Mouse (Mus musculus): Measurements from ENCODE around the gene Adam1a. TPM values are rescaled to one million over a fixed set of nuclear protein-coding genes. Genes with fewer than 3 reads are reported as not detected.

The Adam1a gene
- polyA plus RNA-seq, 1 experiment from 2014 or later, result 3.7 TPM

DNA sequence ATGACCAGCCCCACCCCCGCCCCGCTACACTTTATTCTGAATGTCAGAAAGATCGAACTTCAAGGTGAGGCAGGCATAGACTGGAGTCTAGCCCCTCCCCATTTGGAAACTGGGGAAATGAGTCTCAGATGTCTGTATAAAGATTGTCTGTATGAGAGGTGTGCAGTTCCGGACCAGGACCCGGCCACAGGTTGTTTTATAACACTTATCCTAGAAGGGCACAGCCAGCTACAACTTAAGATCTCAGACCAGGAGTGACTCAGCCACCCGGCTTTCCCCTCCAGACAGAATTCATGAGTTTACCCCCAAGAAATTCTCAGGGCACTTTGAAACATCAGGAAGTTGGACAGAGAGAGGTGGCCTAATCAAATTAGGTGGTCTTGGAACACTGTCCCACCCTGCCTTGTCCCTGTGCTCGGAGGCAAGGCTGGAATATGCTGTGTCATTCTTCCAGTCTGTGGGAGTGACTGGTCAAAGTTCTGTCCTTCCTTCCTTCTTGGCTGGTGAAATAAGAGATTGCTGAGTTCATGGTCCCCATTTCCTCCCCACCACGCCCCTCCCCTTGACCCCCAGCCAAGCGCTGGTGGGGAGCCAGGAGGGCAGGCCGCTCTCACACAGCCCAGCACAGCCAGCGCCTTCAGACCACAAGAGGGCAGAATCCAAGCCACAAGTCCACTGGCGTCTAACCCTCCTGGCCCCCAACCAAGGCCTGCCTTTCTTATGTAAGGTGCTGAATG lies 38.7 kb upstream of the Adam1a start:
- ATAC-seq (replicated peaks), result no peak
- peaks cover 6% of the 10 kb centered on the region; the same call in 1 of the 2 replicates for H3K36me3 ChIP-seq
- no peaks in the 10 kb centered on the region for H3K4me1 ChIP-seq
- no peaks in the 10 kb centered on the region for H3K9me3 ChIP-seq
- no peak overlapping the region for H3K27ac ChIP-seq (replicated peaks)
- H3K9ac ChIP-seq (replicated peaks), result no peak overlapping the region
- no peak overlapping the region for H3K4me3 ChIP-seq
- H3K27me3 ChIP-seq, result no peaks in the 10 kb centered on the region
- no peak overlapping the region for H3K4me2 ChIP-seq (replicated peaks)
- WGBS, result 58% methylated on average over 12 of the region's 12 CpGs

DNA sequence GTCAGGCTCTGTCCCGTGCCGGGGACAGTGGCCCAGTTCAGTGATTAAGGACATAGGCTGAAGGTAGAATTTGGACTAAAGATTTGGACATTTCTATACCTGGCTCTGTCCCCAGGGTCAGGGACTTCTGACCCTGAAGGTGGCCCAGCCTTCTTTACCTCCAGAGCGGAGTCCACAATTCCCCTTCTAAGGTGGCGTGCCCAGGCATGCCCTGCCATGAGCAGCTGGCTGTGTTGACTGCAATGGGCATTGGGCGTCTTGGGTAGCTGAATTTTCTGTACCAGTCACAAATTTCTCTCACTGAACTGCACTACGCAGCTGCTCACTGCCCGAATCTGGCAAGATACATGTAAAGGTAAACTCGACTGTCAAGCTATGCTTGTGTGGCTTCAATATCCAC lies 36.7 kb upstream of the Adam1a start:
- H3K27ac ChIP-seq (replicated peaks), result no peak overlapping the region
- 94% methylated on average over 8 of the region's 8 CpGs for WGBS
- H3K4me2 ChIP-seq (replicated peaks), result no peak overlapping the region
- H3K4me3 ChIP-seq, result no peak overlapping the region
- H3K4me1 ChIP-seq, result no peaks in the 10 kb centered on the region
- no peaks in the 10 kb centered on the region for H3K27me3 ChIP-seq
- H3K36me3 ChIP-seq, result peaks cover 6% of the 10 kb centered on the region; the same call in 1 of the 2 replicates
- ATAC-seq (replicated peaks), result no peak
- no peak overlapping the region for H3K9ac ChIP-seq (replicated peaks)
- H3K9me3 ChIP-seq, result no peaks in the 10 kb centered on the region

DNA sequence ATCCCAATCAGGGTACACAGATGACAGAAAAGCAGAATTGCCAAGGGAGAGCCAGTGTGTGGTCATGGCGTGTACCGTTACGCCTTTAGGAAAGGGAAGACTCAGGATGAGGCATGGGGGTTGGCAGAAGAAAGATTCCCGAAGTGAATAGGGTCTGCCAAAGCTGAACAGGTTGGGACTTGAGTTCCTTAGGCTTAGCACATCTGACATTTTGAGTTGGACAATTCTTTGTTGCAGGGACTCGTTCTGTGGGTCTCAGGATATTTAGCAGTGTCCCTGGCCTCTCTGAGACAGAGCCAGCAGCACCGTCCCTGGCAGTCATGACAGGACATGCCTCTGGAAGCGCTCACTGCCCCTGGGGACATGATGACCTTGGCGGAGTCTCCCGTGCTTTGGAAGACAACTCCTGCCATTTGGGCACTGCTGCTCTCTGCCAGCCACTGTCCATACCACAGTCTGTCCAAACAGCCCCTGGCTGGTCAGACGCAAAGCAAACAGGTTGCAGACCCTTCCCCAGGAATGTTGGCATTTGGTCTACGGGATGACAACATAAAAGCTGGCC lies 31.7 kb upstream of the Adam1a start:
- H3K27me3 ChIP-seq, result no peaks in the 10 kb centered on the region
- H3K4me2 ChIP-seq (replicated peaks), result no peak overlapping the region
- H3K4me3 ChIP-seq, result no peak overlapping the region
- H3K9me3 ChIP-seq, result no peaks in the 10 kb centered on the region
- ATAC-seq (replicated peaks), result no peak
- no peak overlapping the region for H3K9ac ChIP-seq (replicated peaks)
- H3K27ac ChIP-seq (replicated peaks), result no peak overlapping the region
- peaks cover 6% of the 10 kb centered on the region; the same call in 1 of the 2 replicates for H3K36me3 ChIP-seq
- 92% methylated on average over 11 of the region's 11 CpGs for WGBS
- H3K4me1 ChIP-seq, result no peaks in the 10 kb centered on the region

DNA sequence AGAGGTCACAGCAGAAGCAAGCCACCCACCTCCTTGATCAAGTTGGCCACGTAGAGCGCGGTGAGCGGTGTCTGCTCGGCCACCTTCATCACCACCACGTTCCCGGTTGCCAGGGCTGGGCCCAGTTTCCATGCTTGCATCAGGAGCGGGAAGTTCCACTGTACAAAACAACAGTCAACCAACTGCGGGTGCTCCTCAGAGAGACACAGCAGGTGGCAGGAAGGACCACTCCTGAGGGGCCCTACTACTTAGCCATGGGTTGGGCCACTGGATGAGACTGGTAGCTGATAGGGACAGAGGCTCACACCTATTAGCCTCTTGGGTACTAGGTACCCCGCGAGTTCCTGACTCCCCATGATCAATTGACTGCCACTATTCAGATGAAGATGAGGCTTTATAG lies 30.6 kb upstream of the Adam1a start:
- H3K9ac ChIP-seq (replicated peaks), result no peak overlapping the region
- peaks cover 8% of the 10 kb centered on the region; the same call in 1 of the 2 replicates for H3K36me3 ChIP-seq
- WGBS, result 94% methylated on average over 11 of the region's 11 CpGs
- H3K27ac ChIP-seq (replicated peaks), result no peak overlapping the region
- H3K9me3 ChIP-seq, result no peaks in the 10 kb centered on the region
- H3K4me3 ChIP-seq, result no peak overlapping the region
- no peak overlapping the region for H3K4me2 ChIP-seq (replicated peaks)
- no peaks in the 10 kb centered on the region for H3K4me1 ChIP-seq
- ATAC-seq (replicated peaks), result no peak
- H3K27me3 ChIP-seq, result no peaks in the 10 kb centered on the region

DNA sequence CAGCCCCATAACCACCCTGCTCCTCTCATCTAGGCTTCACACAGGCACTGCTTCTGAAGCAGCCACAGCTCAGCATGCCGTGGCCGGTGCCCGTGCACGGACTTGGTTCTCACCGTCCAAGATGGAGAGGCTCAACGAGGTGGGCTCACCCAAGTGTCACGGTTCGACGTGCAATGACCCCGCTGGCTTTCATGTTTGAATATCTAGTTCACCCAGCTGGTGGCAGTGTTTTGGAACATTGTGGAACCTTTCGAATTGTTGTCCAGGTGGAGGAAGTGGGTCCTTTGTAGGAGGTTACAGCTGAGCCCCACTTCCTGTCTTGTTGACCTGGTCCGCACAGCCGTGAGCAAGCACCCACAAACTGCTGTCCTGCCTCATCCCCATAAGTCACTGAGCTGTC lies 28.9 kb upstream of the Adam1a start:
- WGBS, result 95% methylated on average over 13 of the region's 13 CpGs
- Histone ChIP-seq H3K4me3 (no peak overlapping the region), H3K27ac (replicated peaks) (no peak overlapping the region), H3K36me3 (0 out of 2 replicates have a peak, but pooled peaks cover 3% of the 10 kb centered on the region), H3K4me2 (replicated peaks) (no peak overlapping the region), H3K9ac (replicated peaks) (no peak overlapping the region), H3K4me1 (no peaks in the 10 kb centered on the region), H3K9me3 (no peaks in the 10 kb centered on the region), H3K27me3 (no peaks in the 10 kb centered on the region)
- no peak for ATAC-seq (replicated peaks)

DNA sequence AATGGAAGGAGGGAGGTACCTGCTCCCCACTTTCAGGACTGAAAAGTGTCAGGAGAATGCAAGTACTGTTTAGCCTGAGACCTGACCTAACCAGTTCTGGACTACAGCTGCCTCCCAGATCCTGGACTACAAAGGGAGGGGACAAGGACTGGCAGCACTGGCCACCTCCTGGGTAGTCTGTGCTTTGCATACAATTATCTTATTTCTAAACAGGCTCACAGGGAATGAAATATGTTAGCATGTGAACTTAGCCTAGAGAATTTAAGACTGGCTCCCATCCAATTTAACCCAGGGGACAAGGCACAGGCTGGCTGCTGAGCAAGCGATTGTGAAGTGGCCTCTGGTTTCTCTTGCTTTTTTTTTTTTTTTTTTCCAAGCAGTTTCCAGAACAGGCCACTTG lies 25.5 kb upstream of the Adam1a start:
- WGBS, result 90% methylated on average over 1 of the region's 1 CpGs
- no peaks in the 10 kb centered on the region for H3K27me3 ChIP-seq
- H3K4me2 ChIP-seq (replicated peaks), result no peak overlapping the region
- H3K4me1 ChIP-seq, result no peaks in the 10 kb centered on the region
- no peak overlapping the region for H3K27ac ChIP-seq (replicated peaks)
- H3K4me3 ChIP-seq, result no peak overlapping the region
- ATAC-seq (replicated peaks), result no peak
- H3K9ac ChIP-seq (replicated peaks), result no peak overlapping the region
- no peaks in the 10 kb centered on the region for H3K9me3 ChIP-seq
- H3K36me3 ChIP-seq, result 0 out of 2 replicates have a peak, but pooled peaks cover 3% of the 10 kb centered on the region

DNA sequence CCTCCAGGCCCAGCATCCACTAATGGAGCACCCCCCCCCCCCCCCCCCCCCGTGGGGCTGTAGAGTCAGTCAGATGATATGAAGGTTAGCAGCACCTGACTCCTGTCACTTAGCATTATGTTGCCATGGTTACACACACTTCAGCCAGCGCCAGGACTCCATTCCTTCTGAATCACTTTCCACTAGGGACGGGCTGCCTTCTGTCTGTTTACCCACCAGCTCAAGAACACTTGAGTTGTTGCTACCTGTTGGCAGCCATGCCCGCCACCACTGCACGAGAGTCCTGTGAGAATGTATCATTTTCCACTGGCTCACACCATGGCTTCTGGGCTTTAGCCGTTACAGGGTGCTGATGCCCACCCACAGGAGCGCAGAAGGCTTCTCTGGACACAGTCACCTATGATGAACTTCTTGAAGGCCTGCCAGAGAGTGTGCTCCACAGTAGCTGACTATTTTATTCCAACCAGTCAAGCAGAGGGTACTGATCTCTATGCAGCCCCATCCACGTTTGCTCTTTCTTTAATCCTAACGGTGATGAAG lies 24.7 kb upstream of the Adam1a start:
- Histone ChIP-seq H3K27me3 (no peaks in the 10 kb centered on the region), H3K9ac (replicated peaks) (no peak overlapping the region), H3K4me1 (no peaks in the 10 kb centered on the region), H3K9me3 (no peaks in the 10 kb centered on the region), H3K4me3 (no peak overlapping the region), H3K4me2 (replicated peaks) (no peak overlapping the region), H3K27ac (replicated peaks) (no peak overlapping the region), H3K36me3 (0 out of 2 replicates have a peak, but pooled peaks cover 3% of the 10 kb centered on the region)
- ATAC-seq (replicated peaks), result no peak
- 67% methylated on average over 9 of the region's 9 CpGs for WGBS

DNA sequence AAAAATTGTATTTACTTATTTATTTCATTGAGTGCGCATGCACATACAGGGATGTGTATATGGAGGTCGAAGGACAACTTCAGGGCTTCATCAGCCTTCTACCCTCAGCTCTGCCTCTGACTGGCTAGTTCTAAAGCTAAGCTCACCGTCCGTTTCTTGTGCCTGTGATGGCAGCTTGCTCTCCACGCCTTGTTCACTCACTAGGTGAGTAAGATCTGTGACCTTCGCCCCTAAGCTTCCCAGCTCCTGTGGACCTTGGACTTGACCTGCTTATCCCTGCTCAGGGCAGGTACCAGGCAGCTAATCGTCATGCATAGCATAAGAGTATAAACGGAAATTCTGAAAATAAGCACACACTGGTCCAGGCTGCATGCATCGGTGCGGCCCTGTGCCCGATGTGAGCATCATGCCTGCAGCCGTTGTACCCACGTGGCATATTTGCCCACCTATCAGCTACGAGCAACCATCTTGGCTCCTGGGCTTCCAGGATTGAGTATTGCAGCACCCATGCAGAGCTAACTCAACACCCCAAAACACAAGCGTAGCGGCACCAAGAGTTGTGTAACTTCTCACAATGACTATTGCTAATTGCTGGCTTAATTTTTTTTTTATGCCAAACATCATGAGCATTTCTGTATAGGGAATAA lies 20.9 kb upstream of the Adam1a start:
- Histone ChIP-seq H3K4me2 (replicated peaks) (no peak overlapping the region), H3K4me3 (no peak overlapping the region), H3K9ac (replicated peaks) (no peak overlapping the region), H3K9me3 (no peaks in the 10 kb centered on the region), H3K27ac (replicated peaks) (no peak overlapping the region), H3K36me3 (0 out of 2 replicates have a peak, but pooled peaks cover under 1% of the 10 kb centered on the region), H3K4me1 (no peaks in the 10 kb centered on the region; the same call in 1 of the 2 replicates), H3K27me3 (no peaks in the 10 kb centered on the region)
- ATAC-seq (replicated peaks), result no peak
- WGBS, result 93% methylated on average over 16 of the region's 16 CpGs

DNA sequence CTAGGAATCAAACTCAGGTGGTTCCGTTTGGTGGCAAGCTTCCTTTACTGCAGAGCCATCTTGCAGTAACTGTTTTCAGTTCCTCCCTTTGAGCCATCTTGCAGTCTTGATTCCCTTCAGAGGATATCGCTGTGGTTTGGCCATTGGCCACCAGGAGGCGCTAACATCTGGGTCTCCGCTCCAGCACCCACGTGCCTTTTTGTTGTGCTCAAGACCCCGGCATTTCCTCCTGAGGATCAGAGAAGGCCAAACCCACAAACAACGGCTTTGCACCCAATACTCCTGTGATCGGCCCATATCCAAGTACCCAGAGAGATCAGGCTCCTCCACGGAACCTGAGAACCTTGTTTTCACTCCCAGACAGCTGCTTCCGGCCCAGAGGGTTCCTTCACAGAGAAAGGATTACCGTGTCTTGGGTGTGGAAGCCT lies 19.2 kb upstream of the Adam1a start:
- Histone ChIP-seq H3K27ac (replicated peaks) (no peak overlapping the region), H3K36me3 (no peaks in the 10 kb centered on the region), H3K4me1 (no peaks in the 10 kb centered on the region; the same call in 1 of the 2 replicates), H3K27me3 (no peaks in the 10 kb centered on the region), H3K9me3 (no peaks in the 10 kb centered on the region), H3K9ac (replicated peaks) (no peak overlapping the region), H3K4me3 (no peak overlapping the region), H3K4me2 (replicated peaks) (peak overlapping the region; percentile 19)
- 0 out of 2 replicates have a peak, but pooled peaks have one; percentile 48 for ATAC-seq (replicated peaks)
- WGBS, result 14% methylated on average over 11 of the region's 11 CpGs

DNA sequence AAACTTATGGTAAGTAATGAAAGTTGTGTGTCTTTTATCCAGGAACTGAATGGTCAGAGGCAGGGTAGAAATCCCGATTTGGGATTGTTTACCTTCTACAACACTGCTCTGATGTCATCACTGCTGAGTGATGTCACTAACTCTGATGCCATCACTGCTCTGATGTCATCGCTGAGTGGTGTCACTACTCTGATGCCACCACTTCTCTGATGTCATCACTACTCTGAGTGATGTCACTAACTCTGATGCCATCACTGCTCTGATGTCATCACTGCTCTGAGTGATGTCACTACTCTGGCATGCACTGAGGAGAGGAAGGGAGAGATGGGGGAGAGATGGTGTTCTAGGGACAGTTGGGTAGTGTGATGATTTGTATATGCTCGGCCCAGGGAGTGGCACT lies 17.2 kb upstream of the Adam1a start:
- Histone ChIP-seq H3K27ac (replicated peaks) (no peak overlapping the region), H3K4me2 (replicated peaks) (no peak overlapping the region), H3K27me3 (no peaks in the 10 kb centered on the region), H3K36me3 (no peaks in the 10 kb centered on the region), H3K4me3 (no peak overlapping the region), H3K4me1 (no peaks in the 10 kb centered on the region; the same call in 1 of the 2 replicates), H3K9me3 (no peaks in the 10 kb centered on the region), H3K9ac (replicated peaks) (no peak overlapping the region)
- no peak for ATAC-seq (replicated peaks)
- WGBS, result 87% methylated on average over 3 of the region's 3 CpGs

DNA sequence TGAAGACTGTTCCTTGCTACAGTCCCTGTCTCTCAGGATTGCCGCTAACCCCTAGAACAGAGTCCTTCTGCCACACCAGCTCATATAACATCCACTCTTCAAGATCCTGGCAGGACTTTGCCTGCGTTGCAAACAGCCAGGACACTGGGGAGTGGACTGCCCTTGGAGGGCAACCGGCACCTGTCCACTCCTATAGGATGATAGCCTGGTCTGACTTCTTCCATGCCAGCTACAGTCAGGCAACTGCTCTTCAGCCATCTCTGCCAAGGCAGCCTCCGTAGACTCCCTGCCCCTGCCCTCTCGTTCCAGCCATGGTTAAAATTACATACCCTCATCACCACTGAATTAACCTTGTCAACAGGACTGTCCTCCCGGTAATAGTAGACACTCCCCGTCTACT lies 3.9 kb upstream of the Adam1a start:
- H3K4me3 ChIP-seq, result no peak overlapping the region
- no peak overlapping the region for H3K4me2 ChIP-seq (replicated peaks)
- no peak overlapping the region for H3K27ac ChIP-seq (replicated peaks)
- no peak overlapping the region for H3K9ac ChIP-seq (replicated peaks)
- peaks cover 14% of the 10 kb centered on the region for H3K4me1 ChIP-seq
- H3K9me3 ChIP-seq, result no peaks in the 10 kb centered on the region
- no peaks in the 10 kb centered on the region for H3K27me3 ChIP-seq
- 90% methylated on average over 7 of the region's 7 CpGs for WGBS
- no peak for ATAC-seq (replicated peaks)
- no peaks in the 10 kb centered on the region for H3K36me3 ChIP-seq

DNA sequence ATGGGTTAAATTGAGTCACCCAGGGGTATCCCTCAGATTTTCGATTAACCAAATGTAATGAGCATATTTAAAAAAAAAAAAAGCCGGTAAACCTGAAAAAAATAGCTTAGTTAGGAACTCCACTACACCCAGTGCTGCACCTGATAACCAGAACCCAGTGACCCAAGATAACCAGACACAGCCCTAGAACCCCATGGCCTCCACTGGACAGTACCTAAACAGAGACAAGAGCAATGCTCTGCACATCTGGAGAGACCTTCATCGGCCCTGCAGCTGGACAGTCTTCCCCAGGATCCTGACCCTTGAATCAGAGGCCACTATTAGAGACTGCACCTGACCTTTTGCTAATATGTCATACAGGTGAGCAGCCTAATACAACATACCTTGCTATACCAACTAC lies 1.8 kb upstream of the Adam1a start:
- H3K4me3 ChIP-seq, result no peak overlapping the region
- H3K4me2 ChIP-seq (replicated peaks), result no peak overlapping the region
- ATAC-seq (replicated peaks), result no peak
- H3K9me3 ChIP-seq, result no peaks in the 10 kb centered on the region
- H3K36me3 ChIP-seq, result no peaks in the 10 kb centered on the region
- H3K27me3 ChIP-seq, result no peaks in the 10 kb centered on the region
- H3K27ac ChIP-seq (replicated peaks), result no peak overlapping the region
- peaks cover 35% of the 10 kb centered on the region for H3K4me1 ChIP-seq
- H3K9ac ChIP-seq (replicated peaks), result no peak overlapping the region
- WGBS, result 93% methylated on average over 3 of the region's 3 CpGs

All from forebrain, embryonic 15.5 days (tissue).